Mouse (Mus musculus) forelimb bud, embryonic 11.5 days (tissue): Measurements from ENCODE around the gene Zfp808.
"Not testable (repeated sequence)": the region's sequence is repeated elsewhere in the genome, so short reads cannot be mapped to it uniquely, and the experiment has no call there.

Source experiments
- DNase-seq: peaks from one replicate; pipeline ENCODE4 v3.0.0-alpha.2; 2012; ENCODE audit warnings: low read depth, low spot score

The Zfp808 gene

GRCm38 (mm10) chr13:62129432-62130171 is at the start of gene Zfp808:
Gene Zfp808, plus strand, starts transcription at chr13:62129886.
- peak; percentile 21 for DNase-seq

- not testable (repeated sequence) for DNase-seq
These were observed 30.9 kb upstream of the Zfp808 start for GRCm38 (mm10) chr13:62098786-62099185.

- not testable (repeated sequence) for DNase-seq
These were observed 30.2 kb upstream of the Zfp808 start for GRCm38 (mm10) chr13:62099454-62099853.

GRCm38 (mm10) chr13:62102368-62102767 is 27.3 kb upstream of the Zfp808 start:
- not testable (repeated sequence) for DNase-seq

GRCm38 (mm10) chr13:62115861-62116260 is 13.8 kb upstream of the Zfp808 start:
- DNase-seq, result not testable (repeated sequence)

GRCm38 (mm10) chr13:62121578-62121977 is 8.1 kb upstream of the Zfp808 start:
- not testable (repeated sequence) for DNase-seq

- not testable (repeated sequence) for DNase-seq
These were observed 52.4 kb downstream of the Zfp808 start for GRCm38 (mm10) chr13:62181835-62182755.

- no peak for DNase-seq
These were observed 115.6 kb downstream of the Zfp808 start for GRCm38 (mm10) chr13:62245264-62245663.

GRCm38 (mm10) chr13:62255226-62255625 is 125.5 kb downstream of the Zfp808 start:
- DNase-seq, result not testable (repeated sequence)

GRCm38 (mm10) chr13:62263392-62263791 is 133.7 kb downstream of the Zfp808 start:
- no peak for DNase-seq
